Mouse (Mus musculus) ES-E14 (cell line): ENCODE results near the gene Jmjd8. TPM values are rescaled to one million over a fixed set of nuclear protein-coding genes. Genes with fewer than 3 reads are reported as not detected.
"Not testable (repeated sequence)": the region's sequence is repeated elsewhere in the genome, so short reads cannot be mapped to it uniquely, and the experiment has no call there.

Experiments used
- DNase-seq: peaks from one replicate; pipeline ENCODE4 v3.0.0-alpha.2; 2013; ENCODE audit warnings: low read depth, low spot score
- H3K27ac ChIP-seq: 2 replicates; pipeline ENCODE4 v1.5.1; 2012; ENCODE audit warnings: low read depth, mild to moderate bottlenecking, low read length, moderate library complexity, mixed read lengths; ENCODE audit not compliant: poor library complexity, insufficient read depth, severe bottlenecking
- H3K36me3 ChIP-seq: 2 replicates; pipeline ENCODE4 v1.6.1; 2012; ENCODE audit warnings: mild to moderate bottlenecking, low read length, moderate library complexity, mixed read lengths; ENCODE audit not compliant: control insufficient read depth, poor library complexity, insufficient read depth, severe bottlenecking
- H3K4me1 ChIP-seq, 2 experiments: fragments of 150-350 bp in 1 of 2; sonication (generic) in 1 of 2; 2 replicates each; pipeline ENCODE4 v1.6.1; 2012; ENCODE audit warnings: low read length in 2 of 2, mild to moderate bottlenecking in 1 of 2, mixed read lengths in 1 of 2; ENCODE audit not compliant: control insufficient read depth in 2 of 2, insufficient read depth in 2 of 2, poor library complexity in 1 of 2
- H3K4me3 ChIP-seq, 2 experiments: fragments of 150-350 bp in 1 of 2; sonication (generic) in 1 of 2; 2 replicates each; pipeline ENCODE4 v1.5.1; 2012; ENCODE audit warnings: low read length in 2 of 2, low read depth in 1 of 2, mild to moderate bottlenecking in 1 of 2, mixed read lengths in 1 of 2; ENCODE audit not compliant: insufficient read depth in 1 of 2, poor library complexity in 1 of 2, severe bottlenecking in 1 of 2
- H3K9ac ChIP-seq: 2 replicates; pipeline ENCODE4 v1.6.1; 2012; ENCODE audit warnings: low read depth, mild to moderate bottlenecking, low read length, mixed read lengths; ENCODE audit not compliant: poor library complexity, insufficient read depth, severe bottlenecking
- H3K9me3 ChIP-seq: fragments of 150-350 bp; sonication (generic); 2 replicates; pipeline ENCODE4 v1.6.1; 2012; ENCODE audit warnings: low read depth, mild to moderate bottlenecking, low read length; ENCODE audit not compliant: control insufficient read depth, insufficient read depth
- CHD2 ChIP-seq: IDR thresholded peaks from 2 replicates; pipeline ENCODE4 v1.6.1; 2014; ENCODE audit warnings: mild to moderate bottlenecking, low read depth, low read length, inconsistent platforms
- HCFC1 ChIP-seq: IDR thresholded peaks from 2 replicates; pipeline ENCODE4 v1.6.1; 2012; ENCODE audit warnings: low read length, inconsistent platforms, borderline replicate concordance; ENCODE audit not compliant: insufficient read depth
- MAFK ChIP-seq: IDR thresholded peaks from 2 replicates; pipeline ENCODE4 v1.6.1; 2014; ENCODE audit warnings: mild to moderate bottlenecking, low read depth, low read length, inconsistent platforms; ENCODE audit not compliant: insufficient read depth
- ZC3H11A ChIP-seq: IDR thresholded peaks from 2 replicates; pipeline ENCODE4 v1.6.1; 2012; ENCODE audit warnings: low read depth, mild to moderate bottlenecking, inconsistent platforms, low read length, borderline replicate concordance
- ZNF384 ChIP-seq: IDR thresholded peaks from 2 replicates; pipeline ENCODE4 v1.6.1; 2012; ENCODE audit warnings: low read depth, low read length, inconsistent platforms
- in situ Hi-C, 2 experiments: fragments of 600-800 bp; cut with MboI; formaldehyde crosslinking; loops; one replicate each; pipeline ENCODE4 v1.15.1; 2025; ENCODE audit warnings: low sequenced_read_pairs in 2 of 2, inconsistent platforms in 1 of 2; ENCODE audit not compliant: unreplicated experiment in 2 of 2
- total RNA-seq: library from RNA; depleted of rRNA; stranded (reverse); fragments of 300-350 nt; gene quantifications from 2 replicates; pipeline ENCODE4 v1.2.3, GENCODE M21; 2012

Jmjd8 gene
- total RNA-seq, 1 experiment: 25.1 TPM

- Histone ChIP-seq H3K4me3 (peak overlapping the region; percentile 85 to 93), H3K36me3 (no peaks in the 10 kb centered on the region), H3K27ac (no peak overlapping the region), H3K4me1 (peaks cover 4 to 10% of the 10 kb centered on the region in 2 experiments; a peak in 2 of 4 replicates), H3K9me3 (no peaks in the 10 kb centered on the region), H3K9ac (peak overlapping the region; percentile 72)
- in situ Hi-C loops: no loop called here
- TF ChIP-seq HCFC1 (no peak), ZC3H11A (no peak), CHD2 (no peak), ZNF384 (no peak), MAFK (no peak)
- DNase-seq: no peak
Observed at GRCm38 (mm10) chr17:25867836-25868600, 39.4 kb downstream of the Jmjd8 start.

- in situ Hi-C loops: no loop called here
- Histone ChIP-seq H3K9me3 (no peaks in the 10 kb centered on the region), H3K27ac (no peak within 1 kb of the TSS), H3K36me3 (no peaks in the 10 kb centered on the region), H3K9ac (peak within 1 kb of the TSS; percentile 72), H3K4me1 (peaks cover 4 to 10% of the 10 kb centered on the region in 2 experiments; a peak in 2 of 4 replicates), H3K4me3 (peak within 1 kb of the TSS; percentile 85 to 93)
- TF ChIP-seq CHD2 (no peak), MAFK (no peak), ZNF384 (no peak), HCFC1 (no peak), ZC3H11A (no peak)
- DNase-seq: peak; percentile 75
Observed at GRCm38 (mm10) chr17:25868601-25869191, 40.0 kb downstream of the Jmjd8 start, which contains the start of gene Mcrip2. Gene Mcrip2, minus strand, starts transcription at chr17:25868764.

- no peak overlapping the region for H3K27ac ChIP-seq
- no peaks in the 10 kb centered on the region for H3K36me3 ChIP-seq
- no peak overlapping the region for H3K9ac ChIP-seq
- no peaks in the 10 kb centered on the region for H3K9me3 ChIP-seq
- peaks cover 4 to 16% of the 10 kb centered on the region in 2 experiments; a peak in 2 of 4 replicates for H3K4me1 ChIP-seq
- in situ Hi-C loops: no loop called here
- DNase-seq: no peak
- no peak overlapping the region for H3K4me3 ChIP-seq
- TF ChIP-seq HCFC1 (no peak), CHD2 (no peak), ZC3H11A (no peak), ZNF384 (no peak), MAFK (no peak)
Observed at GRCm38 (mm10) chr17:25869498-25869897, 40.8 kb downstream of the Jmjd8 start.

- H3K36me3 ChIP-seq: no peaks in the 10 kb centered on the region
- no peak overlapping the region for H3K27ac ChIP-seq
- no peak overlapping the region for H3K4me3 ChIP-seq
- no peak overlapping the region for H3K9ac ChIP-seq
- peaks cover 4 to 16% of the 10 kb centered on the region in 2 experiments; a peak in 2 of 4 replicates for H3K4me1 ChIP-seq
- no peaks in the 10 kb centered on the region for H3K9me3 ChIP-seq
- DNase-seq: no peak
- in situ Hi-C loops: no loop called here
- TF ChIP-seq CHD2 (no peak), ZC3H11A (no peak), MAFK (no peak), ZNF384 (no peak), HCFC1 (no peak)
Observed at GRCm38 (mm10) chr17:25869954-25870353, 41.3 kb downstream of the Jmjd8 start.

- peaks cover 4 to 16% of the 10 kb centered on the region in 2 experiments; a peak in 3 of 4 replicates for H3K4me1 ChIP-seq
- H3K36me3 ChIP-seq, H3K9me3 ChIP-seq, H3K9ac ChIP-seq, H3K27ac ChIP-seq, in situ Hi-C loops, H3K4me3 ChIP-seq, DNase-seq: not testable (repeated sequence)
Observed at GRCm38 (mm10) chr17:25871566-25871965, 42.9 kb downstream of the Jmjd8 start.
